Mouse (Mus musculus): ENCODE data around the gene Actg1.
"Not testable (repeated sequence)": the region's sequence is repeated elsewhere in the genome, so short reads cannot be mapped to it uniquely, and the experiment has no call there.

Gene Actg1

GRCm38 (mm10) chr11:120360062-120360461, 11.7 kb upstream of the Actg1 start:
- DNase-seq, result peak; percentile 66 to 68

DNA sequence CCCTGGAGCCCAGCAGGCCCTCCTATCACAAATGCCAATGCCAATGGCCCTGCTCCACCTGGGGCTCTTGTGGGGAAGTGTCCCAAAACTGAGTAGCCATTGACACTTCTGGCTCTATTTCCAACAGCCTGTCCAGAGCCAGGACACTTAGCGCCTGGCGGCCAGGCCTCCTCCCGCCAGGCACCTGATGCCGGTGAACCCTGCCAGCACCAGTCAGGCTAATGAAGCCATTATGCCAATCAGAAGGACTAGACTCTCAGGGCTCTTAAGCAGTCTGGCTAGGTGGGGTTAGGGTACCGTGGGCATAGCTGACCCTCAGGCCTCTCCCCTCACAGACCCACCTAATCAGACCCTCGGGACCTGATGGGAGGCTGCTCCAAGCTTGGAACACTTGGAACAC, 11.0 kb upstream of the Actg1 start:
- DNase-seq, result peak; percentile 89 to 90

DNA sequence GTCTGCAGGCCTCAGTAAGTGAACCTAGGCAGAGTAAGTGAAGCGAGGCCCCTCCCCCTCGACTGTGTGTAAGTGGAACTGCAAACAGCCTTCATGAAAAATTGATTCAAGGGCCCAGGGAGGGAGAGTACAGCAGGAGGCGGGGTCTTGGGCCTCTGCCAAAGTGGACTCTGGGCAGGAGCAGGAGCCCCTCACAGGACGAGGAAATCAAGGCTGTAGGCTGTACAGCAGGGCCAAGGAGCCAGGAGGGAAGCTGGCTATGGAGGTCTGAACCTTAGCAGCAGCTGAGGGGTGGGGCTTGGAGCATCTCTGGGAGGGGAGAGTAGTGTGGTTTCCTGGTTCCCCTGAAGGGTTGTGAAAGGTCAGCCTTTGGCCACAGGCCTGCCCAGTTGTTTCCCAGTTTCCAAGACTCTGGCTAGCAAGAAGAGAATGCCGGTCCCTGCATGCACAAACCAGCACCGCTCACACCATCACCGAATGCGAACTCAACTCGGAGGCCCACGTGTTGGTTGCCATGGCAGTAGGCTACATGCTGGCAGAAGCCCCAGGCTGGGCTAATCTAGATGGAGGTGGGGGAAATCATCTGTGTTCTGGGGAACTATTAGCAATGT, 9.6 kb upstream of the Actg1 start:
- DNase-seq, result peak; percentile 82 to 88

- DNase-seq, result no peak
Observed at GRCm38 (mm10) chr11:120356900-120357299, 8.6 kb upstream of the Actg1 start.

DNA sequence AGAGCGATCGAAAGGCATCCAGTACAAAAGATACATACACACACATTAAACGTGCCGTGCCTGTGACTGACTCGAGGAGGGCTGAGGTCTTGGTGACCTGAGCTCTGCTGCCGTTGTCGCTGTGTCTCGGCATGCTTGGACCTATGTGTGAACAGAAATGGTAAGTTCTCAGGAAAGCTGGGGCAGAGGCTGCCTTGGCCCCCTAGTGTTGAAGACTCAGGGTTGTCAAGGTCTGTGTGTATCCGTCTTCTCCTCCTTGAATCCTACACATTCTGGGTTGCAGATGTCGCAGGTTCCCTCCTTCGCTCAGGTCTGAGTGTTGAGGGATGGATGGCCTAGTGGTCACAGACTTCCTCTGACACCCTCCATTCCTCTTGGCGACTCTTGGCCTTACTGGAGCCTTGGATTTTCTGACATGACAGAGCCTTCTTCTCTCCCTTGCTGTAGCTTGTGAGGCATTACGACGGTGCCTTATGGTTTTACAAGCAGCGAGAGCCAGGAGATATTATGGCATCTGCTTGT, 8.0 kb upstream of the Actg1 start:
- DNase-seq, result no peak

- DNase-seq, result no peak
Observed at GRCm38 (mm10) chr11:120355277-120356039, 7.1 kb upstream of the Actg1 start.

GRCm38 (mm10) chr11:120354304-120355276, 6.2 kb upstream of the Actg1 start:
- peak in 1 of 2 experiments; percentile 3 for DNase-seq

- peak; percentile 79 to 83 for DNase-seq
Observed at GRCm38 (mm10) chr11:120353500-120354303, 5.4 kb upstream of the Actg1 start.

DNA sequence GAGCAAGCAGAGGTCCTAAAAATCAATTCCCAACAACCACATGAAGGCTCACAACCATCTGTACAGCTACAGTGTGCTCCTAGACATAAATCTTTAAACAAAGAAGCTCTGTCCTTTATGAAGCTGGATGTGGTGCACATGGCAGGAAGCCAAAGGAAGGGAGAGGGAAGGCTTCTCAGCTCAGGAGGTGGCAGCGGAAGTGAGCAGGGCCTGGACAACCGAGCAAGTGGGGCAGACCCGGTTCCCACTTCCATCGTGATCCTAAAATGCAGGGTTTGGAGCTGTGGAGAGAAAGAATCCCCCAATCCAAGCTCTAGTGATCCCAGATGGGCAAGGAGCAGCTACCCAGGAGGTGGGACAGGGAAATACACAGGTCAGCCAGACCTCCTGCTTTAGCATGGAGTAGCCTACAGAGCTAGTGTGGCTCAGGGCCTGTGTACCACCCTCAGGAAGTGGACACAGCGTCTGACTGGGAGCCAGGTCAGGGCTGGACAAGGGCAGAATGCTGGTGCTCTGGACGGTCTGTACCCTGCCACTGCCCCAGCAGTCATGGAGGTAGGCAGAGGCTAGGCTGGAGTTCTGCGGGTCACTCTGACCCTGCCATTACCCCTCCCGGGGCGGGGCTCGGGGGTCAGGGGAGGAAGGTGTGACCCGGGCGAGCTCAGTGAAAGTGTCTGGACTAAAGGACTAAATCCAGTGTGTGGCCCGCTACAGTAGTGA, 4.4 kb upstream of the Actg1 start:
- peak; percentile 60 for DNase-seq

GRCm38 (mm10) chr11:120352093-120352350, 3.7 kb upstream of the Actg1 start:
- peak in 1 of 2 experiments; percentile 8 for DNase-seq

DNA sequence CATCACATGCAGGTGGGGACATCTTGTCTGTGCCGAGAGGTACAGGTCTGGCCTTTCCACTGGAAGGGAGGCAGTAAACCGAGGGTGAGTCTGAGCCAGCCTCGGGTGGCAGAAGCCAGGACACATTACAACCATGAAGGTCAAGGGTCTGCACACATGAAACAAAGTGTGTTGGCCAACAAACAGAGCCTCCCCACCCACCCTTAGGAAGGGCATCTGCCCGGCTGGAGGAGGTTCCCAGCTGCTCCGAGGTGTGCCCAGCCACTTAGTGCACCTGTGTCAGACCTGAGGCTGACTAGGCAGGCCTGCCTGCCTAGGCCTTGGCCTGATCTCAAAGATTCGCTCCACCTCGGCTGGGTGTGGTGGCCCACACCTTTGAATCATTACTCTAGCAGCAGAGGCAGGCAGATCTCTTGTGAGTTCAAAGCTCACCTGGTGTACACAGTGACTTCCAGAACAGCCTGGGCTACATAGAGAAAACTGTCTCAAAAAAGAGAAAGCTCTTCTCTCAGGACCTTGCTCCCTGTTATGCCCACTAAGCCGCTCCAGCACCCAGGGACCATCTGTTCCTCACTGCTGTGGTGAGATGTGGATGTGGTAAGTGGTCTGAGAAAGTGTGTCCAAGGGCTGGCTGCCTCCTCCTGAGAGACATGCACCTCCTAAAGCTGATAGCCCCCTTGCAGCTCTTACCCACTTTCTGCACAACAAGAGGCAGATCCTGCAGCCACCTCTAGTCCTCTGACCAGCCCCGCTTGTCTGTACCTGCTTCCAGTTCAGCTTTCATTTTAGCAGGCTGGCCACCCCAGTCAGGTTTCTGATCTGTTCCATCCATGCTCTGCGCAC, 3.1 kb upstream of the Actg1 start:
- DNase-seq, result peak in 1 of 2 experiments; percentile 18

DNA sequence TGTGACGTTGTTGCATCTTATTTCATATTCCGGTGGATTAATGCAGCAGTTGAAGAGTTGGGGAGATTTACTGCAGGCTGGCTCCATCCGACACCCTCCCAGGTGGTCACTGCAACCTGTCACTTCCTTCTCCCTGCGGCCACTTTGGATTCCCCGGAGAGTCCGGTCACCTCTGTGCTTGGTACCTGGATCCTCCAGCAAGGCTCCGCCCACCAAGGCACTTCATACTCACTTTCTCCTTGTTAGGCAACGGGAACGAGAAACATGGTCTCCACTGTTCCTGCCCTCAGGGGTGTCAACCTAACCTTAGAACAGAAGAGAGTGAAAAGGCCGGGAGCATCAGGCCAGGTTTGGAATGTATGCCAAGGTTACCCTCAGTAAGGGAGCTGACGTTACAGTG, 2.4 kb upstream of the Actg1 start:
- DNase-seq, result peak; percentile 55 to 59

GRCm38 (mm10) chr11:120349986-120350702, 1.8 kb upstream of the Actg1 start:
- DNase-seq, result peak; percentile 90 to 92

DNA sequence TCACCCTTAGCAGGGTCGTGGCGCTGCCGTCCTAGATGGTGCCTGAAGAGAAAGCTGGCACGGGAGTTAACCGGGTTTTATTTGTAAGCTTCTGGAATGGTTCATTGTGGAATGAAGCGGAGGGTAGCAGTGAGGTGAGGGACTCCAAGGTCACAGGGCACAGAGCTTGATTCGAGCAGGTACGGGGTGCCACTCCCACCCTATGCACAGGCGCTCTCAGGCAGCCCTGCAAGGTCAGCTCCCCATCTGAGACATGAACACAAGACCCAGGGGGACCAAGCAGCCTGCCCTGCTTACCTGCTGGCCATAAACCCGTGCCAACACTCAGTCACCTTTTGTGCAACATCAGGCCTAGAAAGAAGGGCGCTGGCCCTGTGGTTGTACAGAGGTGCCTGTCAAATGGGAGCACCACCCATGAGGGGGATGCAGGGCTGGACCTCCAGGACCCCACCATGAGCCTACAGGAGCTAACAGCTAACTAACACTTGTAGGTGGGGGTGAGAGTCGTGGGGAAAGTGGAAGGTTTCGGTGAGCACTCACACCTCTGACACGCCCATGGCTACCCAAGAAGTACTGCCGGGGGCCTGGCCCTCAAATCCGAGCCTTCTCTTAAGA, 1.1 kb upstream of the Actg1 start:
- peak; percentile 54 to 67 for DNase-seq

- DNase-seq, result peak; percentile 82 to 89
Observed at GRCm38 (mm10) chr11:120348684-120349370, 485 bp upstream of the Actg1 start.

DNA sequence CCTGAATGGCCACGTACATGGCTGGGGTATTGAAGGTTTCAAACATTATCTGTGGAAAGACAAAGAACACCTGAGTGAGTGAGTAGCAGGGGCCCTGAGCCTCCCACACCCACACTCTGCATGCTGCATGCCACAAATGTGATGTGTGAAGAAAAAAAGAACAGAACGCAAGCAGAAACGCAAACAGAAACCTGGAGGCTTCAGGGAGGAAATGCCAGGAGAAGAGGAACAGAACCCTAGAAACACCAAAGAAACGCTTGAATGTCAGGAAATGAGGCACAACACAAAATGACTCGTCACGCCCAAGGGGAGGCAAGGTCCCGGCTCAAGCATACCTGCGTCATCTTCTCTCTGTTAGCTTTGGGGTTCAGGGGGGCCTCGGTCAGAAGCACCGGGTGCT, 1.0 kb downstream of the Actg1 start:
- DNase-seq, result peak in 1 of 2 experiments; percentile 45

DNA sequence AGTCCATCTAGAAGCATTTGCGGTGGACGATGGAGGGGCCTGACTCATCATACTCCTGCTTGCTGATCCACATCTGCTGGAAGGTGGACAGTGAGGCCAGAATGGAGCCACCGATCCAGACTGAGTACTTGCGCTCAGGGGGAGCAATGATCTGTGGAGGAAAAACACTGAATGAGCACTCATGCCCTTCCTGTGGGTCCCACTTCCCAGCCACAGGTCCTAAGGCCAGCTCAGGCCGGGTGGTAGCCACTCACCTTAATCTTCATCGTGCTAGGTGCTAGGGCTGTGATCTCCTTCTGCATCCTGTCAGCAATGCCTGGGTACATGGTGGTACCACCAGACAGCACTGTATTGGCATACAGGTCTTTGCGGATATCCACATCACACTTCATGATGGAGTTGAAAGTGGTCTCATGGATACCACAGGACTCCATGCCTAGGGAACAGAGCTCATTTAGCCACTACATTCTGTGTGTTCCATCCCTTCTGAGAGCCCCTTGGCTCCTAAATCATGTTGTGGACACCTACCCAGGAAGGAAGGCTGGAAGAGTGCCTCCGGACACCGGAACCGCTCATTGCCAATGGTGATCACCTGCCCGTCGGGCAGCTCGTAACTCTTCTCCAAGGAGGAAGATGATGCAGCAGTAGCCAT, 1.8 kb downstream of the Actg1 start:
- DNase-seq, result not testable (repeated sequence)

DNA sequence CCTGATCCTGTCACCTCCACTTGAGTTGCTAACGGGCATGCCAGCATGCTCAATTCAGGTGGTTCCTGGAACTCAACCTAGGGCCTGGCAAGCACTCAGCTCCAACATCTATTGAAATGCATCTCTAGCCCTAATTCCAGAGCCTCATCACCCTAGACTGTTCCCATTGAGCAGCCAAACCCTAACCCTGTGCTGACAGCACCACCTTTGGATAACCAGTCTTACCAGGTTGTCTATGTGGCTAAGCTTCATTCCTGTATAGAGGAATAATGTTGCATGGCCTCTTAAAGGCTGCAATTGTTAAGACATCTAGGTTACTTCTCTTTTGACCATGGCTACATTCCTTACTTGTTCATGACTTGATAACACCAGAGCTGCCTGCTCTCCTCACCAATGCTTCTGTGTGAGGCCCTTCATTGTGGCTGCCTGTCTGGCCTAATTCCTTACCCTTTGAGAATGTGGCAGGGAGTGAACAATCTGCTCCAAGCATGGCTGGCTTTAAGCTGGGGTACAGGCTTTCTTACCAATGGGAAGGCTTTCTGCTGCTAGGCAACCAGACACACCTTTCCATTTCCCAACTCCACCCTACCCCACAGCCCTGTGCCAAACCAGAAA, 3.2 kb downstream of the Actg1 start:
- DNase-seq, result peak in 1 of 2 experiments; percentile 42

Measured in cerebellum, postnatal 10 days (tissue).